Mouse (Mus musculus) heart, embryonic 15.5 days (tissue): ENCODE results near the gene 1700028J19Rik. TPM values are rescaled to one million over a fixed set of nuclear protein-coding genes. Genes with fewer than 3 reads are reported as not detected.
A peak's percentile ranks its signal among the peaks of the same experiment; 100 is the strongest.

Source experiments
- ATAC-seq: fragments of 200-750 bp; cut with Nextera tagmentation; replicated peaks from 2 replicates; pipeline ENCODE4 v1.8.0; 2017; ENCODE audit warnings: low read depth, moderate TSS enrichment; ENCODE audit not compliant: insufficient number of reproducible peaks, insufficient read depth, low FRiP score
- H3K27ac ChIP-seq: fragments of 300-500 bp; sonication (generic); 2 replicates; pipeline ENCODE4 v1.5.1; 2015; ENCODE audit warnings: mild to moderate bottlenecking, inconsistent platforms
- H3K27me3 ChIP-seq: fragments of 300-500 bp; sonication (generic); 2 replicates; pipeline ENCODE4 v1.6.1; 2015; ENCODE audit warnings: inconsistent platforms
- H3K36me3 ChIP-seq: fragments of 300-500 bp; sonication (generic); 2 replicates; pipeline ENCODE4 v1.6.1; 2015; ENCODE audit warnings: mild to moderate bottlenecking, inconsistent platforms
- H3K4me1 ChIP-seq: fragments of 300-500 bp; sonication (generic); replicated peaks from 2 replicates; pipeline ENCODE4 v1.6.1; 2015; ENCODE audit warnings: inconsistent platforms
- H3K4me2 ChIP-seq: fragments of 300-500 bp; sonication (generic); 2 replicates; pipeline ENCODE4 v1.6.1; 2015; ENCODE audit warnings: inconsistent platforms, mild to moderate bottlenecking, moderate library complexity
- H3K4me3 ChIP-seq: fragments of 300-500 bp; sonication (generic); 2 replicates; pipeline ENCODE4 v1.5.1; 2015; ENCODE audit warnings: mild to moderate bottlenecking, inconsistent platforms
- H3K9ac ChIP-seq: fragments of 300-500 bp; sonication (generic); 2 replicates; pipeline ENCODE4 v1.6.1; 2015; ENCODE audit warnings: mild to moderate bottlenecking, inconsistent platforms
- H3K9me3 ChIP-seq: fragments of 300-500 bp; sonication (generic); replicated peaks from 2 replicates; pipeline ENCODE4 v1.6.1; 2016; ENCODE audit warnings: inconsistent platforms
- WGBS: fragments of 180-500 bp; shearing (Covaris S2); methylation state at CpG from one replicate; pipeline ENCODE4 v1.1.7; 2015; ENCODE audit warnings: mixed read lengths; 5-methylcytosine and 5-hydroxymethylcytosine counted together
- polyA plus RNA-seq: library from polyadenylated mRNA; unstranded; fragments of >200 nt; fragmentation: Nextera tagmentation; extraction: Ambion mirVana; gene quantifications from 2 replicates; pipeline ENCODE4 v1.2.1, GENCODE M21; 2015

Gene 1700028J19Rik
- 0.62 and 1.1 TPM in 2 replicates for polyA plus RNA-seq

- peaks cover 19% of the 10 kb centered on the region for H3K4me1 ChIP-seq
- H3K4me3 ChIP-seq = peak within 1 kb of the TSS; percentile 98
- H3K9me3 ChIP-seq = no peaks in the 10 kb centered on the region
- under 1% methylated on average over 62 of the region's 62 CpGs for WGBS
- peak; percentile 86 for ATAC-seq
- H3K36me3 ChIP-seq = peaks cover 22% of the 10 kb centered on the region
- peak within 1 kb of the TSS; percentile 86 for H3K9ac ChIP-seq
- peak within 1 kb of the TSS; percentile 90 for H3K27ac ChIP-seq
- H3K4me2 ChIP-seq = peak within 1 kb of the TSS; percentile 77
- no peaks in the 10 kb centered on the region for H3K27me3 ChIP-seq
Measured at GRCm38 (mm10) chr7:44246055-44246983, at the start of gene 1700028J19Rik, which contains the start of gene 2410002F23Rik. 1700028J19Rik (minus strand) TSS chr7:44246695. 2410002F23Rik (plus strand) TSS chr7:44246722.

- no peaks in the 10 kb centered on the region for H3K36me3 ChIP-seq
- H3K27me3 ChIP-seq = 0 out of 2 replicates have a peak, but pooled peaks cover 7% of the 10 kb centered on the region
- ATAC-seq = no peak
- no peak overlapping the region for H3K4me3 ChIP-seq
- 43% methylated on average over 4 of the region's 4 CpGs for WGBS
- no peak overlapping the region for H3K9ac ChIP-seq
- no peak overlapping the region for H3K4me2 ChIP-seq
- H3K9me3 ChIP-seq = no peaks in the 10 kb centered on the region; the same call in 1 of the 2 replicates
- no peak overlapping the region for H3K27ac ChIP-seq
- H3K4me1 ChIP-seq = no peaks in the 10 kb centered on the region
Measured at GRCm38 (mm10) chr7:44291418-44291817, 44.9 kb upstream of the 1700028J19Rik start.

DNA sequence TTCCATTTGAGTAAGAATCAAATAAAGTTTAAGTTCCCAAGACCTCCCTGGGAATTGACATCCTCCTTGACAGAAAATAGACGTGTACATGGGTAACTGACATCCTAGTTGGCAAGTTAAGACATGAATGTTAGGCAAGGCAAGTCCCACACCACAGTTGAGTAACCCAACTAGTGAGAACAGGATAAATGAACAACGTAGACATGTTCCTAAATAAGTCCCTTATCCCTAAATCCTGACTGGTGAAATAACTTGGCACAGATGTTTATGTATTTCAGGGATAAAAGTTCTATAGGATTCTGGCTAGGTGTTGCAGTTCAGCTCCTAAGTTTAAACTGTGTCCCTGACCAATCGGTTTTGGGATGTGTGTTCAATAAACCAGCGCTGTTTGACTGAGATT lies 44.5 kb upstream of the 1700028J19Rik start:
- Histone ChIP-seq H3K4me2 (no peak overlapping the region), H3K9ac (no peak overlapping the region), H3K9me3 (no peaks in the 10 kb centered on the region; the same call in 1 of the 2 replicates), H3K27ac (no peak overlapping the region), H3K27me3 (0 out of 2 replicates have a peak, but pooled peaks cover 7% of the 10 kb centered on the region), H3K4me1 (no peaks in the 10 kb centered on the region), H3K36me3 (no peaks in the 10 kb centered on the region), H3K4me3 (no peak overlapping the region)
- no peak for ATAC-seq
- 71% methylated on average over 4 of the region's 4 CpGs for WGBS

DNA sequence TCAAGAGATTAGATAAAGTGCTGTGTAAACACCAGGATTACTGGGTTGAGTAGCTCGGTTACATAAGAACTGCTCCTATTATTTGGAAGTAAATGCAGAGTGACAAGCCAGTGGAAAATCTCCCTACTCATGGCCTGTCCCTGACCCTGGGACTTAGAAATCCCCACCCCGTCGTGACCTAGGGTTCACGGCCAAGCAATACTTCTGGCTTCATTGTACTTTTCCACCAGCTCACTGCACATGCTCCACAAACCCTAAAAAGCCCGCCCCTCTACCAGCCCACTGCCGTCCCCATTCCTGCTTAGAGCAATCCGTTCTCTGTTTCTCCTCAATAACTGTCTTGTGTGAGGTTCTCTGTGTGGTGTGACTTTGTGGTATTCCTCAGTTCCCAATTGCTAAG lies 41.3 kb upstream of the 1700028J19Rik start:
- Histone ChIP-seq H3K4me1 (no peaks in the 10 kb centered on the region), H3K4me3 (no peak overlapping the region), H3K27me3 (0 out of 2 replicates have a peak, but pooled peaks cover 8% of the 10 kb centered on the region), H3K9ac (no peak overlapping the region), H3K9me3 (no peaks in the 10 kb centered on the region; the same call in 1 of the 2 replicates), H3K36me3 (no peaks in the 10 kb centered on the region), H3K27ac (no peak overlapping the region), H3K4me2 (no peak overlapping the region)
- 58% methylated on average over 7 of the region's 7 CpGs for WGBS
- no peak for ATAC-seq

- Histone ChIP-seq H3K9ac (no peak overlapping the region), H3K27ac (no peak overlapping the region), H3K27me3 (0 out of 2 replicates have a peak, but pooled peaks cover 10% of the 10 kb centered on the region), H3K4me3 (no peak overlapping the region), H3K4me2 (no peak overlapping the region), H3K4me1 (no peaks in the 10 kb centered on the region), H3K9me3 (no peaks in the 10 kb centered on the region; the same call in 1 of the 2 replicates), H3K36me3 (no peaks in the 10 kb centered on the region)
- no peak for ATAC-seq
- 64% methylated on average over 7 of the region's 7 CpGs for WGBS
Measured at GRCm38 (mm10) chr7:44281586-44281985, 35.1 kb upstream of the 1700028J19Rik start.

- ATAC-seq = no peak
- 0 out of 2 replicates have a peak, but pooled peaks cover 10% of the 10 kb centered on the region for H3K27me3 ChIP-seq
- H3K4me2 ChIP-seq = no peak overlapping the region
- no peak overlapping the region for H3K4me3 ChIP-seq
- H3K36me3 ChIP-seq = no peaks in the 10 kb centered on the region
- H3K27ac ChIP-seq = no peak overlapping the region
- H3K4me1 ChIP-seq = no peaks in the 10 kb centered on the region
- H3K9ac ChIP-seq = no peak overlapping the region
- no peaks in the 10 kb centered on the region for H3K9me3 ChIP-seq
- WGBS = 52% methylated on average over 1 of the region's 1 CpGs
Measured at GRCm38 (mm10) chr7:44280959-44281358, 34.5 kb upstream of the 1700028J19Rik start.

DNA sequence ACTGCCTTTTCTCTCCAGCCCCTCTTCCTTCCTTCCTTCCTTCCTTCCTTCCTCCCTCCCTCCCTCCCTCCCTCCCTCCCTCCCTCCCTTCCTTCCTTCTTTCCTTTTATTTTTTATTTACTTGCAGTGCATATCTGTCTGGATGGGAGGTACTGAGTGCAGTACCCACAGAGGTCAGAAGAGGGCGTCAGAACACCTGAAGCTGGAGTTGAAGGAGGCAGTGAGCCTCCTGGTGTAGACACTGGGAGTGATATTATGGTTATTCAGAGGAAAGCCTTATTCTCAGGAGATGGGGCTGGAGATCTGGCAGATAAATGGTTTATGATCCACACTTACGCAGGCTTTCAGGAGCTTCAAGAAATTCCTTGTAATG lies 30.7 kb upstream of the 1700028J19Rik start:
- no peaks in the 10 kb centered on the region for H3K9me3 ChIP-seq
- WGBS = 46% methylated on average over 2 of the region's 2 CpGs
- H3K36me3 ChIP-seq = no peaks in the 10 kb centered on the region
- no peak overlapping the region for H3K4me3 ChIP-seq
- ATAC-seq = no peak
- H3K4me1 ChIP-seq = no peaks in the 10 kb centered on the region
- H3K9ac ChIP-seq = no peak overlapping the region
- no peak overlapping the region for H3K27ac ChIP-seq
- H3K4me2 ChIP-seq = no peak overlapping the region
- peaks cover 21% of the 10 kb centered on the region for H3K27me3 ChIP-seq

DNA sequence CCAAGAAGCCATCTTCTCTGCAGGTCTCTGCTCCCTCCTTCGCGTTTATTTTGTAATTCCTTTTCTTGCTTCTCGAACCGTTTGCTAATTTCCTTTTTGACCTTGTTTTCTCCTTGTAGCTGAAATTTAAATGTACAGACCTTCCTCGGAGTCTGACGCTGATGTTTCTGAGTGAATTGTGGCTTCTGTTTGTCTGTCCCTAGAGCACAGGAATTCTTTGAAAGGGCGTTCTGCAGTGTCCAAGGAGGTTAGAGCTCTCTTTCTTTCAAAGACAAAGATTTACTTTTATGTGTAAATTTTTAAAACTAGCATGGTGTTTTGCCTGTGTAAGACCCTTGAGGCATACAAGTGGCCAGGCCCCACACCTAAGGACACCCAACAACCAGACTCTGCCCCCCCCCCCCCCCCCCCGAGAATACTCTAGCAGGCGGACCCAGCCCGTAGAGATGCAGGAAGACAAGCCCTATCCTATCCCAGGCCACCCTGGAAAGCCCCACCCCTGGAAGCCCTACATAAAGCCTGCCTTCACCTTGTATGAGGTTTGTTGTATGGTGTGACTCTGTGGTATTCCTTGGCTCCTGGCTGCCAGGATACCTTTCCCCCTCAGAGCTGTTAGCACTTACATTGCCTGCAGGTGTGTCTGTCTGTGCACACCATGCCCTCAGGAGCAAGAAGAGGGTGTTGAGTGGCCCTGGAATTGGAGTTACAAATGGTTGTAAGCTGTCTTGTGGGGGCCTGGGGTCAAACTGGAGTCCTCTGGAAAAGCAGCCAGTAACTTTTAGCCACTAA lies 30.2 kb upstream of the 1700028J19Rik start:
- no peak overlapping the region for H3K9ac ChIP-seq
- WGBS = 63% methylated on average over 10 of the region's 10 CpGs
- H3K9me3 ChIP-seq = no peaks in the 10 kb centered on the region
- H3K27me3 ChIP-seq = peaks cover 19% of the 10 kb centered on the region
- no peak for ATAC-seq
- H3K4me2 ChIP-seq = no peak overlapping the region
- no peaks in the 10 kb centered on the region for H3K4me1 ChIP-seq
- no peaks in the 10 kb centered on the region for H3K36me3 ChIP-seq
- H3K27ac ChIP-seq = no peak overlapping the region
- no peak overlapping the region for H3K4me3 ChIP-seq

DNA sequence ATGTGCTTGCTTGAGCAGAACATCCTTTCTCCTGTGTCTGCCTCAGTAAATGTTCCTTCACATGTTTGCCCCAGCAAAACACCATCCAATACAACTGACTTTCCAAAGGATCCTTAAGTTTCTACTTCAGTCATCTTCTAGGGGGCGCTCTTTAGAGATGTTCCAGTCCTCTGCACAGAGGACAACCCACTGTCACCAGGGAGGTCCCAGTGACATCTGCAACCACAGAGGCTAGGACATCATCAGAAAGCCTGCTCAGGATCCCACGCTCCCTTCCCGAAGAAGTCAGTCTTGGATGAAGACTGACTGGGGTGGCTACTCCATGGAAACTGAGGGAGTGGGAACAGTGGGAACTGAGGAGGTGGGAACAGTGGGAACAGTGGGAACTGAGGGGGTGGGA lies 29.1 kb upstream of the 1700028J19Rik start:
- Histone ChIP-seq H3K9me3 (no peaks in the 10 kb centered on the region), H3K27ac (no peak overlapping the region), H3K4me3 (no peak overlapping the region), H3K9ac (no peak overlapping the region), H3K36me3 (no peaks in the 10 kb centered on the region), H3K27me3 (peaks cover 16% of the 10 kb centered on the region), H3K4me1 (no peaks in the 10 kb centered on the region), H3K4me2 (no peak overlapping the region)
- WGBS = 78% methylated on average over 3 of the region's 3 CpGs
- ATAC-seq = no peak

- WGBS = 28% methylated on average over 11 of the region's 11 CpGs
Measured at GRCm38 (mm10) chr7:44274096-44274495, 27.6 kb upstream of the 1700028J19Rik start.

GRCm38 (mm10) chr7:44273446-44273845 lies 27.0 kb upstream of the 1700028J19Rik start:
- peaks cover 17% of the 10 kb centered on the region for H3K27me3 ChIP-seq
- 65% methylated on average over 7 of the region's 7 CpGs for WGBS

More at GRCm38 (mm10) chr7:44274096-44274495, 27.6 kb upstream of the 1700028J19Rik start:
- H3K4me2 ChIP-seq = no peak overlapping the region
- H3K4me3 ChIP-seq = no peak overlapping the region
- H3K9ac ChIP-seq = no peak overlapping the region
- no peaks in the 10 kb centered on the region for H3K4me1 ChIP-seq
- H3K27ac ChIP-seq = no peak overlapping the region
- peaks cover 16% of the 10 kb centered on the region for H3K27me3 ChIP-seq
- ATAC-seq = no peak
- no peaks in the 10 kb centered on the region for H3K36me3 ChIP-seq
- no peaks in the 10 kb centered on the region for H3K9me3 ChIP-seq

More at GRCm38 (mm10) chr7:44273446-44273845, 27.0 kb upstream of the 1700028J19Rik start:
- Histone ChIP-seq H3K9ac (no peak overlapping the region), H3K27ac (no peak overlapping the region), H3K36me3 (no peaks in the 10 kb centered on the region), H3K4me1 (no peaks in the 10 kb centered on the region), H3K4me3 (no peak overlapping the region), H3K9me3 (no peaks in the 10 kb centered on the region), H3K4me2 (no peak overlapping the region)
- no peak for ATAC-seq
